Mouse (Mus musculus) intestine, postnatal 0 days (tissue): ENCODE measurements around the gene Btbd9. TPM values are rescaled to one million over a fixed set of nuclear protein-coding genes. Genes with fewer than 3 reads are reported as not detected.

ENCODE experiments used
- ATAC-seq: fragments of 200-750 bp; cut with Nextera tagmentation; 2 replicates; pipeline ENCODE4 v1.8.0; 2017; ENCODE audit warnings: mild to moderate bottlenecking, moderate TSS enrichment, moderate library complexity
- H3K27ac ChIP-seq: fragments of 300-500 bp; sonication (generic); 2 replicates; pipeline ENCODE4 v1.5.1; 2014; ENCODE audit warnings: mild to moderate bottlenecking, low read depth, low read length, moderate library complexity
- H3K27me3 ChIP-seq: fragments of 300-500 bp; sonication (generic); replicated peaks from 2 replicates; pipeline ENCODE4 v1.6.1; 2014; ENCODE audit warnings: low read length, mixed read lengths; ENCODE audit not compliant: control insufficient read depth, insufficient read depth
- H3K36me3 ChIP-seq: fragments of 300-500 bp; sonication (generic); 2 replicates; pipeline ENCODE4 v1.6.1; 2014; ENCODE audit warnings: mild to moderate bottlenecking, moderate library complexity; ENCODE audit not compliant: control insufficient read depth, insufficient read depth
- H3K4me1 ChIP-seq: fragments of 300-500 bp; sonication (generic); replicated peaks from 2 replicates; pipeline ENCODE4 v1.6.1; 2014; ENCODE audit warnings: antibody characterized with exemption, low read length, mixed read lengths; ENCODE audit not compliant: control insufficient read depth, insufficient read depth
- H3K4me2 ChIP-seq: fragments of 300-500 bp; sonication (generic); replicated peaks from 2 replicates; pipeline ENCODE4 v1.6.1; 2014; ENCODE audit warnings: low read depth, mild to moderate bottlenecking, moderate library complexity
- H3K4me3 ChIP-seq: fragments of 300-500 bp; sonication (generic); 2 replicates; pipeline ENCODE4 v1.5.1; 2014; ENCODE audit warnings: low read depth, low read length
- H3K9ac ChIP-seq: fragments of 300-500 bp; sonication (generic); 2 replicates; pipeline ENCODE4 v1.6.1; 2014; ENCODE audit warnings: mild to moderate bottlenecking, low read depth, low read length
- H3K9me3 ChIP-seq: fragments of 300-500 bp; sonication (generic); 2 replicates; pipeline ENCODE4 v1.6.1; 2016; ENCODE audit warnings: mixed run types; ENCODE audit not compliant: control insufficient read depth
- CTCF ChIP-seq: sonication (generic); IDR thresholded peaks from 2 replicates; pipeline ENCODE4 v1.5.1; 2016; ENCODE audit warnings: low read depth, mild to moderate bottlenecking, control low read depth, antibody characterized with exemption, moderate library complexity
- WGBS: fragments of 180-500 bp; shearing (Covaris S2); extraction: QIAGEN DNeasy Blood & Tissue Kit; methylation state at CpG from one replicate; pipeline ENCODE4 v1.1.7; 2014; 5-methylcytosine and 5-hydroxymethylcytosine counted together
- polyA plus RNA-seq: library from polyadenylated mRNA; unstranded; fragments of >200 nt; fragmentation: Nextera tagmentation; extraction: Ambion mirVana; gene quantifications from 2 replicates; pipeline ENCODE4 v1.2.1, GENCODE M21; 2015

Gene Btbd9
- polyA plus RNA-seq, 1 experiment from 2014 or later: 35.9 TPM

- Histone ChIP-seq H3K27ac (no peak overlapping the region), H3K4me1 (no peaks in the 10 kb centered on the region), H3K36me3 (no peaks in the 10 kb centered on the region), H3K9me3 (no peaks in the 10 kb centered on the region), H3K4me3 (no peak overlapping the region), H3K9ac (no peak overlapping the region), H3K27me3 (no peaks in the 10 kb centered on the region), H3K4me2 (no peak overlapping the region)
- TF ChIP-seq CTCF: no peak
- 71% methylated on average over 2 of the region's 2 CpGs for WGBS
- no peak for ATAC-seq
These were observed 207.7 kb downstream of the Btbd9 start for GRCm38 (mm10) chr17:30368559-30368958.

- Histone ChIP-seq H3K9ac (no peak overlapping the region), H3K27me3 (no peaks in the 10 kb centered on the region), H3K27ac (no peak overlapping the region), H3K36me3 (no peaks in the 10 kb centered on the region), H3K9me3 (no peaks in the 10 kb centered on the region), H3K4me2 (no peak overlapping the region), H3K4me1 (peaks cover 11% of the 10 kb centered on the region; the same call in 1 of the 2 replicates), H3K4me3 (no peak overlapping the region)
- 93% methylated on average over 1 of the region's 1 CpGs for WGBS
- no peak for ATAC-seq
- 0 out of 2 replicates have a peak, but pooled peaks have one; percentile 8 for TF ChIP-seq CTCF
These were observed 211.6 kb downstream of the Btbd9 start for GRCm38 (mm10) chr17:30364701-30365100.

DNA sequence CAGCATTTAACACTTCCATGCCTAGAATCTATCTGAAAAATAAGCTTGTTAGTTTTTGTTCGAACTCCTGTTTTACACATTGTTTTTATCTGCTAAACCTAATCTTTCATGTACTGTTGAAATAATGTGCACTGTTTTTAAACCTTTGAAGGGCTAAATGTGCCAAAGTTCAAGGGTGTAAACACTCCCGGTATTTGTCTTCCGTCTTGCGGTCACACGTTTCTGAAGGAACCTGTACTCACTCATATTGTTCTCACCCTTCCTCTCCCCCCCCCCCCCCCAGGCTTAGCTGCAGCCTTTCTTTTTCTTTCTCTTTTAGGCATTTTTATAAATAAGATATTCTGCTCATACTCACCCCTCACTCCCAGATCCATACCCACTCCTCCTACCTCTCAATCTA is 212.9 kb downstream of the Btbd9 start:
- ATAC-seq: peak; percentile 51; the same call in 1 of the 2 replicates
- no peak overlapping the region for H3K9ac ChIP-seq
- WGBS: 35% methylated on average over 5 of the region's 5 CpGs
- H3K27ac ChIP-seq: no peak overlapping the region
- H3K9me3 ChIP-seq: no peaks in the 10 kb centered on the region
- H3K4me2 ChIP-seq: no peak overlapping the region
- H3K36me3 ChIP-seq: no peaks in the 10 kb centered on the region
- no peak for TF ChIP-seq CTCF
- H3K4me3 ChIP-seq: no peak overlapping the region
- H3K27me3 ChIP-seq: no peaks in the 10 kb centered on the region
- H3K4me1 ChIP-seq: peaks cover 11% of the 10 kb centered on the region; the same call in 1 of the 2 replicates

DNA sequence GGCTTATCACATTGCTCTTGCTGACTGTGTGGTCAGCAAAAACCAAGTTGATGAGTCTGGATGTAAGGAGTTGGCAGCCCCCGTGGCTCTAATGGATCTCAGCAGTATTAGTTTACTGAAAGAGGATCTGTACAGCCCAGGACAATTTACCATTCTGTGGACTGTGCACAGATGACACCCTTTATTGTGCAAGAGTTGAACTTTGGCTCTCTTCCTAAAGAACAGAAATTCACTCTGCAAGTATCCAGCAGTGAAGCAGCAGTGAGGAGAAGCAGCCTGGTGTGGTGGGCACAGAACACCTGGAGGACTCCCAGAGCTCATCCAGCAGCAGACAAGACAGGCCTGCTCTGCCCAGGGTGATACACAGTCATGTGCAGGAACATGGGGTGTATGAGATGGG is 215.6 kb downstream of the Btbd9 start:
- Histone ChIP-seq H3K9ac (no peak overlapping the region), H3K27me3 (no peaks in the 10 kb centered on the region), H3K27ac (no peak overlapping the region), H3K4me2 (no peak overlapping the region), H3K4me1 (peaks cover 11% of the 10 kb centered on the region; the same call in 1 of the 2 replicates), H3K36me3 (no peaks in the 10 kb centered on the region), H3K4me3 (no peak overlapping the region), H3K9me3 (no peaks in the 10 kb centered on the region)
- no peak for TF ChIP-seq CTCF
- peak; percentile 69 for ATAC-seq
- WGBS: 14% methylated on average over 1 of the region's 1 CpGs

- WGBS: 81% methylated on average over 5 of the region's 5 CpGs
- Histone ChIP-seq H3K27me3 (no peaks in the 10 kb centered on the region), H3K4me3 (no peak overlapping the region), H3K9me3 (no peaks in the 10 kb centered on the region), H3K36me3 (no peaks in the 10 kb centered on the region), H3K9ac (no peak overlapping the region), H3K4me1 (peaks cover 11% of the 10 kb centered on the region; the same call in 1 of the 2 replicates), H3K27ac (no peak overlapping the region), H3K4me2 (no peak overlapping the region)
- no peak for TF ChIP-seq CTCF
- no peak for ATAC-seq
These were observed 216.9 kb downstream of the Btbd9 start for GRCm38 (mm10) chr17:30359392-30359791.

DNA sequence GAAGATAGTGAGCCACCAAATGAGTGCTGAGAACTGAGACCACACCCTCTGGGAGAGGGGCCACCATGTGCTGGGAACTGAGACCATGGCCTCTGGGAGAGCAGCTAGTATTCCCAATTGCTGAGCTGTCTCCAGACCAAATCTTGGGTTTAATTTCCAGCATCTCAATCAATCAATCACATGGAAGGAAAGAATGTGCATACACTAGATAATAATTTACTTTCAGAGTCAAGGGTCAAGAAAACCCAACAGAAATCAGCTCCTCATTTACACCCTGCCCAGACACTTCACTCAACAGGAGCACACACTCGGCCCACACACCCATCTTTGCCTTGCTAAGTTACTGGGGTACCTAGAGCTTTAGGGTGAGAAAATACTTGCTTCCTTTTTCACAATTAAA is 220.9 kb downstream of the Btbd9 start:
- 56% methylated on average over 1 of the region's 1 CpGs for WGBS
- H3K27ac ChIP-seq: no peak overlapping the region
- TF ChIP-seq CTCF: no peak
- no peak overlapping the region for H3K4me3 ChIP-seq
- H3K4me2 ChIP-seq: no peak overlapping the region
- ATAC-seq: no peak
- no peak overlapping the region for H3K9ac ChIP-seq
- H3K4me1 ChIP-seq: 0 out of 2 replicates have a peak, but pooled peaks cover 4% of the 10 kb centered on the region
- no peaks in the 10 kb centered on the region for H3K27me3 ChIP-seq
- H3K36me3 ChIP-seq: no peaks in the 10 kb centered on the region
- no peaks in the 10 kb centered on the region for H3K9me3 ChIP-seq

DNA sequence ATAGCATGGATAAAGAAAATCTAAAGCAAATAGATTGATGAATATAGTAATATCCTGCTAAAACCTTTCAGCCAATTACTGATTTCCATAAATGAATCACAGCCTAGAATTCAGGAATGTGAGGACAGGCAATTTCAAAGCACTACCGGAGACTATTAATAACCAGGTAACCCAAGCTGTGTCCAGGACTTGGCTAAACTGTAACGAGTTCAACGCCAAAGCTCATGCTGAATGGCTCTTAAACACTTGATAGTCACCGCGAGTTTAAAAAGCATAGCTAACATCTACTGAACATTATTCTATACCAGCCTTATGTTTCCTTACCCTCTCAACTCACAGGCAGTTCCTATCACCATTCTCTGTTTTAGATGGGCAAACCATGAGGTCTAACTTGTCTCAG is 221.9 kb downstream of the Btbd9 start:
- ATAC-seq: no peak
- Histone ChIP-seq H3K27me3 (no peaks in the 10 kb centered on the region), H3K9me3 (no peaks in the 10 kb centered on the region), H3K4me3 (no peak overlapping the region), H3K9ac (no peak overlapping the region), H3K36me3 (no peaks in the 10 kb centered on the region), H3K4me2 (no peak overlapping the region), H3K27ac (no peak overlapping the region), H3K4me1 (no peaks in the 10 kb centered on the region)
- no peak for TF ChIP-seq CTCF
- 92% methylated on average over 5 of the region's 5 CpGs for WGBS
